Mouse (Mus musculus): ENCODE results near the gene Ctnnbip1. TPM values are rescaled to one million over a fixed set of nuclear protein-coding genes. Genes with fewer than 3 reads are reported as not detected.

Ctnnbip1 gene
- polyA plus RNA-seq, 1 experiment, result not detected

- peaks cover 2% of the 10 kb centered on the region; the same call in 1 of the 2 replicates for H3K4me1 ChIP-seq (ENCODE audit: control insufficient read depth, insufficient read depth, low read length)
- H3K27ac ChIP-seq (ENCODE audit: insufficient read depth, low read depth, low read length), result no peak overlapping the region
- WGBS, result 72% methylated on average over 7 of the region's 7 CpGs
- H3K4me3 ChIP-seq (ENCODE audit: insufficient read depth, low read depth, low read length), result no peak overlapping the region
- TF ChIP-seq POLR2A (IDR thresholded peaks at IDR 0.05; ENCODE audit: insufficient read depth, low read depth, low read length) (no peak), CTCF (IDR thresholded peaks at IDR 0.05; ENCODE audit: insufficient read depth, low read depth, low read length) (no peak)
Observed at GRCm38 (mm10) chr4:149512072-149512471, 6.0 kb upstream of the Ctnnbip1 start.

- H3K27ac ChIP-seq (ENCODE audit: insufficient read depth, low read depth, low read length), result no peak overlapping the region
- WGBS, result 86% methylated on average over 5 of the region's 5 CpGs
- no peak for TF ChIP-seq POLR2A (IDR thresholded peaks at IDR 0.05; ENCODE audit: insufficient read depth, low read depth, low read length)
- no peak for TF ChIP-seq CTCF (IDR thresholded peaks at IDR 0.05; ENCODE audit: insufficient read depth, low read depth, low read length)
- H3K4me1 ChIP-seq (ENCODE audit: control insufficient read depth, insufficient read depth, low read length), result peaks cover 10% of the 10 kb centered on the region
- no peak overlapping the region for H3K4me3 ChIP-seq (ENCODE audit: insufficient read depth, low read depth, low read length)
Observed at GRCm38 (mm10) chr4:149515706-149516105, 2.3 kb upstream of the Ctnnbip1 start.

- Histone ChIP-seq H3K4me1 (ENCODE audit: control insufficient read depth, insufficient read depth, low read length) (peaks cover 16% of the 10 kb centered on the region), H3K4me3 (ENCODE audit: insufficient read depth, low read depth, low read length) (peak overlapping the region; percentile 74), H3K27ac (ENCODE audit: insufficient read depth, low read depth, low read length) (no peak overlapping the region)
- WGBS, result 5% methylated on average over 52 of the region's 52 CpGs
- TF ChIP-seq CTCF (IDR thresholded peaks at IDR 0.05; ENCODE audit: insufficient read depth, low read depth, low read length) (no peak), POLR2A (IDR thresholded peaks at IDR 0.05; ENCODE audit: insufficient read depth, low read depth, low read length) (no peak; the same call in 1 of the 2 replicates)
Observed at GRCm38 (mm10) chr4:149518351-149519220, 550 bp downstream of the Ctnnbip1 start.

GRCm38 (mm10) chr4:149521258-149521657 is 3.2 kb downstream of the Ctnnbip1 start:
- Histone ChIP-seq H3K27ac (ENCODE audit: insufficient read depth, low read depth, low read length) (no peak overlapping the region), H3K4me1 (ENCODE audit: control insufficient read depth, insufficient read depth, low read length) (peaks cover 25% of the 10 kb centered on the region), H3K4me3 (ENCODE audit: insufficient read depth, low read depth, low read length) (no peak overlapping the region)
- TF ChIP-seq CTCF (IDR thresholded peaks at IDR 0.05; ENCODE audit: insufficient read depth, low read depth, low read length) (no peak), POLR2A (IDR thresholded peaks at IDR 0.05; ENCODE audit: insufficient read depth, low read depth, low read length) (no peak)
- 72% methylated on average over 10 of the region's 10 CpGs for WGBS

GRCm38 (mm10) chr4:149523961-149524360 is 5.9 kb downstream of the Ctnnbip1 start:
- peaks cover 23% of the 10 kb centered on the region for H3K4me1 ChIP-seq (ENCODE audit: control insufficient read depth, insufficient read depth, low read length)
- H3K4me3 ChIP-seq (ENCODE audit: insufficient read depth, low read depth, low read length), result no peak overlapping the region
- no peak overlapping the region for H3K27ac ChIP-seq (ENCODE audit: insufficient read depth, low read depth, low read length)
- TF ChIP-seq CTCF (IDR thresholded peaks at IDR 0.05; ENCODE audit: insufficient read depth, low read depth, low read length) (no peak), POLR2A (IDR thresholded peaks at IDR 0.05; ENCODE audit: insufficient read depth, low read depth, low read length) (no peak)
- 76% methylated on average over 6 of the region's 6 CpGs for WGBS

GRCm38 (mm10) chr4:149525170-149525569 is 7.1 kb downstream of the Ctnnbip1 start:
- H3K4me1 ChIP-seq (ENCODE audit: control insufficient read depth, insufficient read depth, low read length), result peaks cover 23% of the 10 kb centered on the region
- H3K27ac ChIP-seq (ENCODE audit: insufficient read depth, low read depth, low read length), result no peak overlapping the region
- WGBS, result 82% methylated on average over 4 of the region's 4 CpGs
- no peak for TF ChIP-seq CTCF (IDR thresholded peaks at IDR 0.05; ENCODE audit: insufficient read depth, low read depth, low read length)
- no peak for TF ChIP-seq POLR2A (IDR thresholded peaks at IDR 0.05; ENCODE audit: insufficient read depth, low read depth, low read length)
- H3K4me3 ChIP-seq (ENCODE audit: insufficient read depth, low read depth, low read length), result no peak overlapping the region

- TF ChIP-seq POLR2A (IDR thresholded peaks at IDR 0.05; ENCODE audit: insufficient read depth, low read depth, low read length), result no peak
- TF ChIP-seq CTCF (IDR thresholded peaks at IDR 0.05; ENCODE audit: insufficient read depth, low read depth, low read length), result no peak
- Histone ChIP-seq H3K4me3 (ENCODE audit: insufficient read depth, low read depth, low read length) (no peak overlapping the region), H3K27ac (ENCODE audit: insufficient read depth, low read depth, low read length) (peak overlapping the region; percentile 54), H3K4me1 (ENCODE audit: control insufficient read depth, insufficient read depth, low read length) (peaks cover 23% of the 10 kb centered on the region)
- WGBS, result 77% methylated on average over 6 of the region's 6 CpGs
Observed at GRCm38 (mm10) chr4:149525811-149526210, 7.8 kb downstream of the Ctnnbip1 start.

GRCm38 (mm10) chr4:149526330-149526729 is 8.3 kb downstream of the Ctnnbip1 start:
- no peak for TF ChIP-seq POLR2A (IDR thresholded peaks at IDR 0.05; ENCODE audit: insufficient read depth, low read depth, low read length)
- TF ChIP-seq CTCF (IDR thresholded peaks at IDR 0.05; ENCODE audit: insufficient read depth, low read depth, low read length), result no peak
- H3K27ac ChIP-seq (ENCODE audit: insufficient read depth, low read depth, low read length), result peak overlapping the region; percentile 54
- no peak overlapping the region for H3K4me3 ChIP-seq (ENCODE audit: insufficient read depth, low read depth, low read length)
- 54% methylated on average over 7 of the region's 7 CpGs for WGBS
- peaks cover 19% of the 10 kb centered on the region for H3K4me1 ChIP-seq (ENCODE audit: control insufficient read depth, insufficient read depth, low read length)

- Histone ChIP-seq H3K4me1 (ENCODE audit: control insufficient read depth, insufficient read depth, low read length) (peaks cover 18% of the 10 kb centered on the region), H3K27ac (ENCODE audit: insufficient read depth, low read depth, low read length) (no peak overlapping the region), H3K4me3 (ENCODE audit: insufficient read depth, low read depth, low read length) (no peak overlapping the region)
- no peak for TF ChIP-seq POLR2A (IDR thresholded peaks at IDR 0.05; ENCODE audit: insufficient read depth, low read depth, low read length)
- no peak for TF ChIP-seq CTCF (IDR thresholded peaks at IDR 0.05; ENCODE audit: insufficient read depth, low read depth, low read length)
- 83% methylated on average over 15 of the region's 15 CpGs for WGBS
Observed at GRCm38 (mm10) chr4:149527621-149528354, 9.8 kb downstream of the Ctnnbip1 start.
